Mouse (Mus musculus) kidney, embryonic 14.5 days (tissue): ENCODE measurements at regions not wholly inside any gene's neighbourhood (a gene's known extent, or its start where the extent isn't known, plus 50 kb on each side); places are given as distances from the start of the nearest gene placed in this dataset.

ENCODE experiments used
- ATAC-seq: fragments of 200-750 bp; cut with Nextera tagmentation; 2 replicates; pipeline ENCODE4 v1.8.0; 2017; ENCODE audit warnings: moderate number of reproducible peaks, mild to moderate bottlenecking, moderate TSS enrichment, moderate library complexity; ENCODE audit not compliant: low FRiP score, low TSS enrichment
- H3K27ac ChIP-seq: fragments of 300-500 bp; sonication (generic); 2 replicates; pipeline ENCODE4 v1.5.1; 2014; ENCODE audit warnings: low read depth, mild to moderate bottlenecking, low read length, moderate library complexity, mixed read lengths
- H3K27me3 ChIP-seq: fragments of 300-500 bp; sonication (generic); 2 replicates; pipeline ENCODE4 v1.6.1; 2014; ENCODE audit warnings: mild to moderate bottlenecking, low read length; ENCODE audit not compliant: control insufficient read depth, insufficient read depth
- H3K36me3 ChIP-seq: fragments of 300-500 bp; sonication (generic); 2 replicates; pipeline ENCODE4 v1.6.1; 2014; ENCODE audit warnings: low read length, mixed read lengths; ENCODE audit not compliant: control insufficient read depth, insufficient read depth
- H3K4me1 ChIP-seq: fragments of 300-500 bp; sonication (generic); 2 replicates; pipeline ENCODE4 v1.6.1; 2014; ENCODE audit warnings: low read length, mixed read lengths; ENCODE audit not compliant: control insufficient read depth, insufficient read depth
- H3K4me2 ChIP-seq: fragments of 300-500 bp; sonication (generic); replicated peaks from 2 replicates; pipeline ENCODE4 v1.6.1; 2014; ENCODE audit warnings: low read depth, mild to moderate bottlenecking, low read length
- H3K4me3 ChIP-seq: fragments of 300-500 bp; sonication (generic); 2 replicates; pipeline ENCODE4 v1.5.1; 2014; ENCODE audit warnings: mild to moderate bottlenecking, low read length
- H3K9ac ChIP-seq: fragments of 300-500 bp; sonication (generic); 2 replicates; pipeline ENCODE4 v1.6.1; 2014; ENCODE audit warnings: low read depth, mild to moderate bottlenecking, low read length, moderate library complexity
- H3K9me3 ChIP-seq: fragments of 300-500 bp; sonication (generic); 2 replicates; pipeline ENCODE4 v1.6.1; 2016; ENCODE audit warnings: low read length; ENCODE audit not compliant: control insufficient read depth
- WGBS: fragments of 180-500 bp; shearing (Covaris S2); extraction: QIAGEN DNeasy Blood & Tissue Kit; methylation state at CpG from one replicate; pipeline ENCODE4 v1.1.7; 2014; 5-methylcytosine and 5-hydroxymethylcytosine counted together

- H3K4me2 ChIP-seq: no peak overlapping the region
- no peaks in the 10 kb centered on the region for H3K4me1 ChIP-seq
- no peak overlapping the region for H3K4me3 ChIP-seq
- no peaks in the 10 kb centered on the region for H3K27me3 ChIP-seq
- H3K27ac ChIP-seq: no peak overlapping the region
- WGBS: 99% methylated on average over 4 of the region's 4 CpGs
- no peak for ATAC-seq
- H3K36me3 ChIP-seq: no peaks in the 10 kb centered on the region
- no peak overlapping the region for H3K9ac ChIP-seq
- peaks cover 6% of the 10 kb centered on the region for H3K9me3 ChIP-seq
Observed at GRCm38 (mm10) chr3:41140391-41140790, 57.5 kb upstream of the Pgrmc2 start.

- Histone ChIP-seq H3K4me3 (no peak overlapping the region), H3K9me3 (peaks cover 6% of the 10 kb centered on the region), H3K4me1 (no peaks in the 10 kb centered on the region), H3K4me2 (no peak overlapping the region), H3K27ac (no peak overlapping the region), H3K27me3 (no peaks in the 10 kb centered on the region), H3K9ac (no peak overlapping the region), H3K36me3 (no peaks in the 10 kb centered on the region)
- WGBS: 87% methylated on average over 1 of the region's 1 CpGs
- no peak for ATAC-seq
Observed at GRCm38 (mm10) chr3:41137931-41138330, 55.1 kb upstream of the Pgrmc2 start.

GRCm38 (mm10) chr3:41132889-41133288 lies 50.0 kb upstream of the Pgrmc2 start:
- H3K4me2 ChIP-seq: no peak overlapping the region
- H3K4me1 ChIP-seq: no peaks in the 10 kb centered on the region
- no peaks in the 10 kb centered on the region; the same call in 1 of the 2 replicates for H3K27me3 ChIP-seq
- no peak overlapping the region for H3K4me3 ChIP-seq
- H3K36me3 ChIP-seq: no peaks in the 10 kb centered on the region
- no peak overlapping the region for H3K27ac ChIP-seq
- no peak overlapping the region for H3K9ac ChIP-seq
- no peak for ATAC-seq
- WGBS: 28% methylated on average over 6 of the region's 6 CpGs
- H3K9me3 ChIP-seq: no peaks in the 10 kb centered on the region
